Mouse (Mus musculus) B cell, adult 62 days (primary cell): ENCODE results near the gene Olfr850. TPM values are rescaled to one million over a fixed set of nuclear protein-coding genes. Genes with fewer than 3 reads are reported as not detected.

Experiments used
- total RNA-seq: library from RNA; stranded (reverse); gene quantifications from 4 replicates; pipeline ENCODE4 v1.2.4, GENCODE M21; 2023

The Olfr850 gene
- total RNA-seq: not detected in 4 replicates

GRCm38 (mm10) chr9:19478148-19478547, at the start of gene Olfr850:
Gene Olfr850, minus strand, starts transcription at chr9:19478248.

GRCm38 (mm10) chr9:19492995-19493394, 14.9 kb upstream of the Olfr850 start, which contains the start of gene Olfr851:
Gene Olfr851, plus strand, starts transcription at chr9:19493295.

GRCm38 (mm10) chr9:19439966-19440365, 38.1 kb downstream of the Olfr850 start, which contains the start of gene Olfr849:
Gene Olfr849, plus strand, starts transcription at chr9:19440266.

Other genes with a start within 250 kb of the Olfr850 start
- gene Olfr843, start 226.3 kb downstream of the Olfr850 start, total RNA-seq: not detected in 4 replicates
- not detected in 4 replicates for gene Olfr844, start 161.9 kb downstream of the Olfr850 start, total RNA-seq
- not detected in 4 replicates for gene Olfr845, start 141.8 kb downstream of the Olfr850 start, total RNA-seq
- not detected in 4 replicates for gene Olfr846, start 114.2 kb downstream of the Olfr850 start, total RNA-seq
- gene Olfr847, start 99.6 kb downstream of the Olfr850 start, total RNA-seq: not detected in 4 replicates
- gene Olfr849, start 38.0 kb downstream of the Olfr850 start, total RNA-seq: not detected in 4 replicates
- not detected in 4 replicates for gene Olfr851, start 15.0 kb upstream of the Olfr850 start, total RNA-seq
- not detected in 4 replicates for gene Olfr853, start 62.8 kb upstream of the Olfr850 start, total RNA-seq
- not detected in 4 replicates for gene Olfr854, start 89.1 kb upstream of the Olfr850 start, total RNA-seq
- not detected in 4 replicates for gene Olfr855, start 104.4 kb upstream of the Olfr850 start, total RNA-seq
- 33.8 to 39.5 TPM (median 34.7 TPM) in 4 replicates for gene Zfp317, start 143.9 kb upstream of the Olfr850 start, total RNA-seq
- gene Olfr857, start 231.2 kb upstream of the Olfr850 start, total RNA-seq: not detected in 4 replicates